Mouse (Mus musculus): Measurements from ENCODE around the gene Zfp473.

- TF ChIP-seq CTCF (IDR thresholded peaks at IDR 0.05; ENCODE audit: borderline replicate concordance, insufficient read depth, low read length) = no peak
- no peak for TF ChIP-seq POLR2A (IDR thresholded peaks at IDR 0.05; ENCODE audit: low read depth, low read length)
Measured at GRCm38 (mm10) chr7:44685531-44686402, 65.1 kb downstream of the Zfp473 start.
